Mouse (Mus musculus) MEL (cell line): ENCODE measurements around the gene Adamts9. TPM values are rescaled to one million over a fixed set of nuclear protein-coding genes. Genes with fewer than 3 reads are reported as not detected.

Source experiments
- DNase-seq: peaks from one replicate; pipeline ENCODE4 v3.0.0; 2011; ENCODE audit warnings: low read depth, low spot score
- H3K27ac ChIP-seq: 2 replicates; pipeline ENCODE4 v1.5.1; 2012; ENCODE audit warnings: low read depth, mild to moderate bottlenecking, control low read depth, low read length, moderate library complexity; ENCODE audit not compliant: control insufficient read depth
- H3K27me3 ChIP-seq, 2 experiments: fragments of 150-350 bp in 1 of 2; sonication (generic) in 1 of 2; 2 replicates each; pipeline ENCODE4 v1.6.1; 2012; ENCODE audit warnings: low read length in 2 of 2, mild to moderate bottlenecking in 2 of 2, improper control_type of control experiment in 1 of 2, moderate library complexity in 1 of 2; ENCODE audit not compliant: insufficient read depth in 2 of 2, control insufficient read depth in 1 of 2
- H3K36me3 ChIP-seq, 2 experiments: 2 replicates each; pipeline ENCODE4 v1.6.1; 2012 to 2014; ENCODE audit warnings: low read length in 2 of 2, improper control_type of control experiment in 1 of 2, inconsistent platforms in 1 of 2, mild to moderate bottlenecking in 1 of 2; ENCODE audit not compliant: insufficient read depth in 2 of 2, control insufficient read depth in 1 of 2
- H3K4me1 ChIP-seq, 2 experiments: fragments of 150-350 bp in 1 of 2; sonication (generic) in 1 of 2; 2 replicates each; pipeline ENCODE4 v1.6.1; 2012; ENCODE audit warnings: low read length in 2 of 2, improper control_type of control experiment in 1 of 2, mild to moderate bottlenecking in 1 of 2; ENCODE audit not compliant: insufficient read depth in 2 of 2, control insufficient read depth in 1 of 2
- H3K4me3 ChIP-seq, 2 experiments: fragments of 150-350 bp in 1 of 2; sonication (generic) in 1 of 2; 2 replicates each; pipeline ENCODE4 v1.5.1; 2012; ENCODE audit warnings: low read depth in 2 of 2, low read length in 2 of 2, mild to moderate bottlenecking in 2 of 2, moderate library complexity in 2 of 2, control low read depth in 1 of 2, improper control_type of control experiment in 1 of 2; ENCODE audit not compliant: control insufficient read depth in 1 of 2, insufficient read depth in 1 of 2
- H3K79me2 ChIP-seq: 2 replicates; pipeline ENCODE4 v1.6.1; 2012; ENCODE audit warnings: mild to moderate bottlenecking, low read length, moderate library complexity; ENCODE audit not compliant: control insufficient read depth, poor library complexity, insufficient read depth
- H3K9ac ChIP-seq: 2 replicates; pipeline ENCODE4 v1.6.1; 2012; ENCODE audit warnings: low read depth, mild to moderate bottlenecking, control low read depth, low read length, moderate library complexity; ENCODE audit not compliant: control insufficient read depth, poor library complexity, severe bottlenecking
- H3K9me3 ChIP-seq: fragments of 150-350 bp; sonication (generic); replicated peaks from 2 replicates; pipeline ENCODE4 v1.6.1; 2012; ENCODE audit warnings: mild to moderate bottlenecking, low read length, improper control_type of control experiment, moderate library complexity; ENCODE audit not compliant: insufficient read depth
- BHLHE40 ChIP-seq: IDR thresholded peaks from 2 replicates; pipeline ENCODE4 v1.6.1; 2012; ENCODE audit warnings: low read depth, mild to moderate bottlenecking, inconsistent platforms, low read length, improper control_type of control experiment, borderline replicate concordance
- CHD1 ChIP-seq: IDR thresholded peaks from 2 replicates; pipeline ENCODE4 v1.6.1; 2012; ENCODE audit warnings: low read depth, mild to moderate bottlenecking, inconsistent platforms, low read length, improper control_type of control experiment
- CHD2 ChIP-seq: IDR thresholded peaks from 2 replicates; pipeline ENCODE4 v1.6.1; 2011; ENCODE audit warnings: low read length, improper control_type of control experiment
- CTCF ChIP-seq, 3 experiments: IDR thresholded peaks in 2 of 3; conservative IDR thresholded peaks in 1 of 3; 2 replicates each; pipeline ENCODE4 v1.5.1; 2011 to 2012; ENCODE audit warnings: low read length in 3 of 3, low read depth in 2 of 3, mild to moderate bottlenecking in 2 of 3, improper control_type of control experiment in 1 of 3, inconsistent platforms in 1 of 3, mixed read lengths in 1 of 3, moderate library complexity in 1 of 3; ENCODE audit not compliant: control insufficient read depth in 1 of 3, insufficient read depth in 1 of 3, poor library complexity in 1 of 3, severe bottlenecking in 1 of 3
- ETS1 ChIP-seq: IDR thresholded peaks from 2 replicates; pipeline ENCODE4 v1.6.1; 2012; ENCODE audit warnings: low read depth, mild to moderate bottlenecking, inconsistent platforms, low read length, improper control_type of control experiment, moderate library complexity
- GATA1 ChIP-seq: IDR thresholded peaks from 2 replicates; pipeline ENCODE4 v1.6.1; 2011; ENCODE audit warnings: low read depth, low read length, improper control_type of control experiment
- HCFC1 ChIP-seq: IDR thresholded peaks from 2 replicates; pipeline ENCODE4 v1.6.1; 2012; ENCODE audit warnings: low read depth, mild to moderate bottlenecking, inconsistent platforms, low read length, improper control_type of control experiment, moderate library complexity
- JUND ChIP-seq: IDR thresholded peaks from 2 replicates; pipeline ENCODE4 v1.6.1; 2011; ENCODE audit warnings: low read depth, mild to moderate bottlenecking, improper control_type of control experiment, low read length
- MAX ChIP-seq: IDR thresholded peaks from 2 replicates; pipeline ENCODE4 v1.6.1; 2011; ENCODE audit warnings: low read length, improper control_type of control experiment
- MEF2A ChIP-seq: IDR thresholded peaks from 2 replicates; pipeline ENCODE4 v1.6.1; 2014; ENCODE audit warnings: low read depth, mild to moderate bottlenecking, inconsistent platforms, low read length, improper control_type of control experiment; ENCODE audit not compliant: poor library complexity, insufficient replicate concordance, severe bottlenecking; ENCODE audit errors: extremely low read depth
- MXI1 ChIP-seq: IDR thresholded peaks from 2 replicates; pipeline ENCODE4 v1.6.1; 2011; ENCODE audit warnings: mild to moderate bottlenecking, low read depth, low read length, improper control_type of control experiment
- NRF1 ChIP-seq: IDR thresholded peaks from 2 replicates; pipeline ENCODE4 v1.6.1; 2014; ENCODE audit warnings: low read depth, mild to moderate bottlenecking, inconsistent platforms, low read length, improper control_type of control experiment, moderate library complexity; ENCODE audit not compliant: poor library complexity, insufficient read depth, severe bottlenecking
- POLR2AphosphoS2 ChIP-seq: IDR thresholded peaks from 2 replicates; pipeline ENCODE4 v1.6.1; 2011; ENCODE audit warnings: low read length, improper control_type of control experiment
- POLR2AphosphoS5 ChIP-seq: IDR thresholded peaks from 2 replicates; pipeline ENCODE4 v1.6.1; 2012; ENCODE audit warnings: low read depth, borderline replicate concordance, mild to moderate bottlenecking, inconsistent platforms, low read length, moderate library complexity, mixed read lengths
- RAD21 ChIP-seq: IDR thresholded peaks from 2 replicates; pipeline ENCODE4 v1.6.1; 2011; ENCODE audit warnings: mild to moderate bottlenecking, low read depth, low read length, improper control_type of control experiment
- SMC3 ChIP-seq: IDR thresholded peaks from 2 replicates; pipeline ENCODE4 v1.6.1; 2011; ENCODE audit warnings: low read depth, low read length, improper control_type of control experiment
- TCF12 ChIP-seq: IDR thresholded peaks from 2 replicates; pipeline ENCODE4 v1.6.1; 2014; ENCODE audit warnings: low read depth, mild to moderate bottlenecking, inconsistent platforms, low read length, improper control_type of control experiment, moderate library complexity
- UBTF ChIP-seq: IDR thresholded peaks from 2 replicates; pipeline ENCODE4 v1.6.1; 2012; ENCODE audit warnings: low read depth, mild to moderate bottlenecking, inconsistent platforms, low read length, improper control_type of control experiment, moderate library complexity, borderline replicate concordance; ENCODE audit not compliant: insufficient read depth
- USF2 ChIP-seq, 2 experiments: IDR thresholded peaks; 2 replicates each; pipeline ENCODE4 v1.6.1; 2011 to 2012; ENCODE audit warnings: improper control_type of control experiment in 2 of 2, low read length in 2 of 2, borderline replicate concordance in 1 of 2, inconsistent platforms in 1 of 2, low read depth in 1 of 2, mild to moderate bottlenecking in 1 of 2; ENCODE audit not compliant: insufficient read depth in 1 of 2
- ZKSCAN1 ChIP-seq: IDR thresholded peaks from 2 replicates; pipeline ENCODE4 v1.6.1; 2012; ENCODE audit warnings: low read depth, mild to moderate bottlenecking, inconsistent platforms, low read length, improper control_type of control experiment, moderate library complexity
- ZMIZ1 ChIP-seq: IDR thresholded peaks from 2 replicates; pipeline ENCODE4 v1.6.1; 2012; ENCODE audit warnings: low read depth, mild to moderate bottlenecking, inconsistent platforms, low read length, improper control_type of control experiment, moderate library complexity
- polyA plus RNA-seq, 2 experiments: library from polyadenylated mRNA; stranded (reverse) in 1 of 2; unstranded in 1 of 2; fragments of >175 nt in 1 of 2; fragments of >200 nt in 1 of 2; gene quantifications; 2 replicates each; pipeline versions ENCODE4 v1.2.1 to v1.2.4; 2012; ENCODE audit warnings: low replicate concordance in 2 of 2, low read depth in 1 of 2; ENCODE audit not compliant: insufficient read length in 2 of 2, insufficient read depth in 1 of 2, missing spikeins in 1 of 2
- total RNA-seq: library from RNA; depleted of rRNA; stranded (reverse); fragments of 300-350 nt; gene quantifications from 2 replicates; pipeline ENCODE4 v1.2.3, GENCODE M21; 2012

Adamts9 gene
- total and polyA plus RNA-seq, 3 experiments, result not detected

- no peak overlapping the region for H3K4me3 ChIP-seq
- H3K9ac ChIP-seq, result no peak overlapping the region
- no peak for DNase-seq
- TF ChIP-seq MAX (no peak), RAD21 (no peak), MXI1 (no peak), NRF1 (no peak)
- H3K79me2 ChIP-seq, result no peaks in the 10 kb centered on the region
- no peak overlapping the region for H3K27ac ChIP-seq
- no peaks in the 10 kb centered on the region for H3K4me1 ChIP-seq
- H3K9me3 ChIP-seq, result no peaks in the 10 kb centered on the region
- no peaks in the 10 kb centered on the region for H3K27me3 ChIP-seq
- H3K36me3 ChIP-seq, result no peaks in the 10 kb centered on the region
Measured at GRCm38 (mm10) chr6:92941281-92941731, 2.0 kb downstream of the Adamts9 start.

GRCm38 (mm10) chr6:92940191-92941131, 2.8 kb downstream of the Adamts9 start:
- no peak overlapping the region for H3K9ac ChIP-seq
- H3K27me3 ChIP-seq, result no peaks in the 10 kb centered on the region
- no peak overlapping the region for H3K27ac ChIP-seq
- no peak for DNase-seq
- no peaks in the 10 kb centered on the region for H3K79me2 ChIP-seq
- no peak overlapping the region for H3K4me3 ChIP-seq
- H3K9me3 ChIP-seq, result no peaks in the 10 kb centered on the region
- no peaks in the 10 kb centered on the region for H3K36me3 ChIP-seq
- TF ChIP-seq CHD1 (no peak), BHLHE40 (no peak), MEF2A (no peak), ZMIZ1 (no peak), TCF12 (no peak), CTCF (IDR thresholded peaks at IDR 0.05 in 2 of 3, conservative IDR thresholded peaks at IDR 0.05 in 1 of 3; ENCODE audit: control insufficient read depth in 1 of 3, insufficient read depth in 1 of 3, low read depth in 2 of 3, low read length in 3 of 3, poor library complexity in 1 of 3, severe bottlenecking in 1 of 3) (no peak), ETS1 (no peak), SMC3 (no peak), UBTF (no peak), CHD2 (no peak), ZKSCAN1 (no peak), USF2 (IDR thresholded peaks at IDR 0.05; ENCODE audit: borderline replicate concordance in 1 of 2, insufficient read depth in 1 of 2, low read depth in 1 of 2, low read length in 2 of 2) (no peak), POLR2AphosphoS2 (no peak), HCFC1 (no peak), GATA1 (no peak), JUND (no peak), MXI1 (no peak), POLR2AphosphoS5 (no peak)
- TF ChIP-seq, all 39 proteins: peak for 0
- no peaks in the 10 kb centered on the region for H3K4me1 ChIP-seq
